Mouse (Mus musculus): ENCODE results near the gene Ly6g5c.

Gene Ly6g5c

GRCm38 (mm10) chr17:35108097-35108496, at the start of gene Ly6g5c:
Gene Ly6g5c, plus strand, starts transcription at chr17:35108279.
- DNase-seq = no peak

GRCm38 (mm10) chr17:35058316-35058715, 49.8 kb upstream of the Ly6g5c start:
- DNase-seq = no peak

- DNase-seq = peak; percentile 76
Measured at GRCm38 (mm10) chr17:35058911-35059892, 48.9 kb upstream of the Ly6g5c start, which contains the start of gene Ddah2. Gene Ddah2, plus strand, starts transcription at chr17:35059035.

GRCm38 (mm10) chr17:35060071-35060470, 48.0 kb upstream of the Ly6g5c start:
- no peak for DNase-seq

- no peak for DNase-seq
Measured at GRCm38 (mm10) chr17:35060737-35061297, 47.3 kb upstream of the Ly6g5c start.

- no peak for DNase-seq
Measured at GRCm38 (mm10) chr17:35061299-35061698, 46.8 kb upstream of the Ly6g5c start.

- DNase-seq = no peak
Measured at GRCm38 (mm10) chr17:35063466-35063865, 44.6 kb upstream of the Ly6g5c start.

GRCm38 (mm10) chr17:35064378-35064877, 43.7 kb upstream of the Ly6g5c start:
- DNase-seq = no peak

- DNase-seq = no peak
Measured at GRCm38 (mm10) chr17:35064951-35065947, 42.8 kb upstream of the Ly6g5c start, which contains the start of gene Ly6g6c. Gene Ly6g6c, plus strand, starts transcription at chr17:35065388.

- no peak for DNase-seq
Measured at GRCm38 (mm10) chr17:35066084-35066483, 42.0 kb upstream of the Ly6g5c start, which contains the start of gene Mpig6b. Gene Mpig6b, minus strand, starts transcription at chr17:35066184.

GRCm38 (mm10) chr17:35068213-35068914, 39.7 kb upstream of the Ly6g5c start:
- DNase-seq = no peak

GRCm38 (mm10) chr17:35070556-35071229, 37.4 kb upstream of the Ly6g5c start:
- DNase-seq = no peak

- DNase-seq = no peak
Measured at GRCm38 (mm10) chr17:35071454-35071853, 36.6 kb upstream of the Ly6g5c start.

GRCm38 (mm10) chr17:35074097-35074496, 34.0 kb upstream of the Ly6g5c start:
- DNase-seq = no peak

GRCm38 (mm10) chr17:35076507-35077176, 31.4 kb upstream of the Ly6g5c start, which contains the start of gene Ly6g6e:
Gene Ly6g6e, plus strand, starts transcription at chr17:35076902.
- DNase-seq = no peak

- DNase-seq = no peak
Measured at GRCm38 (mm10) chr17:35077285-35077684, 30.8 kb upstream of the Ly6g5c start.

GRCm38 (mm10) chr17:35077786-35078233, 30.3 kb upstream of the Ly6g5c start, which contains the start of gene Ly6g6d:
Gene Ly6g6d, minus strand, starts transcription at chr17:35078065.
- peak; percentile 56 for DNase-seq

GRCm38 (mm10) chr17:35079778-35080177, 28.3 kb upstream of the Ly6g5c start:
- DNase-seq = no peak

GRCm38 (mm10) chr17:35080248-35080647, 27.8 kb upstream of the Ly6g5c start:
- DNase-seq = no peak

- DNase-seq = no peak
Measured at GRCm38 (mm10) chr17:35080710-35081109, 27.4 kb upstream of the Ly6g5c start.
